Mouse (Mus musculus): ENCODE results near the gene Eipr1. TPM values are rescaled to one million over a fixed set of nuclear protein-coding genes. Genes with fewer than 3 reads are reported as not detected.

The Eipr1 gene
- polyA plus RNA-seq, 1 experiment from 2014 or later, result 22.4 TPM

- 59% methylated on average over 5 of the region's 5 CpGs for WGBS
- H3K4me1 ChIP-seq (replicated peaks; ENCODE audit: control insufficient read depth, insufficient read depth), result no peaks in the 10 kb centered on the region
- H3K36me3 ChIP-seq (ENCODE audit: control insufficient read depth, insufficient read depth, low read length), result no peaks in the 10 kb centered on the region
- DNase-seq (ENCODE audit: low spot score) (no peak), ATAC-seq (ENCODE audit: low FRiP score, low TSS enrichment) (no peak)
- TF ChIP-seq EP300 (optimal IDR thresholded peaks at IDR 0.05), result no peak
- TF ChIP-seq CTCF (IDR thresholded peaks at IDR 0.05; ENCODE audit: low read depth), result no peak
- H3K27me3 ChIP-seq (ENCODE audit: control insufficient read depth, insufficient read depth, low read length), result no peaks in the 10 kb centered on the region
- no peak overlapping the region for H3K4me2 ChIP-seq (replicated peaks; ENCODE audit: low read depth)
- H3K27ac ChIP-seq (replicated peaks), result no peak overlapping the region
- no peaks in the 10 kb centered on the region for H3K9me3 ChIP-seq (ENCODE audit: control insufficient read depth, low read length)
- H3K4me3 ChIP-seq (ENCODE audit: low read depth, low read length), result no peak overlapping the region
- no peak overlapping the region for H3K9ac ChIP-seq (ENCODE audit: low read length)
Measured at GRCm38 (mm10) chr12:28841179-28841698, 89.6 kb downstream of the Eipr1 start.

- WGBS, result 82% methylated on average over 8 of the region's 8 CpGs
- no peaks in the 10 kb centered on the region for H3K9me3 ChIP-seq (ENCODE audit: control insufficient read depth, low read length)
- no peaks in the 10 kb centered on the region for H3K27me3 ChIP-seq (ENCODE audit: control insufficient read depth, insufficient read depth, low read length)
- no peak for DNase-seq (ENCODE audit: low spot score)
- no peak for ATAC-seq (ENCODE audit: low FRiP score, low TSS enrichment)
- H3K27ac ChIP-seq (replicated peaks), result no peak overlapping the region
- no peak overlapping the region for H3K4me2 ChIP-seq (replicated peaks; ENCODE audit: low read depth)
- no peak overlapping the region for H3K9ac ChIP-seq (ENCODE audit: low read length)
- H3K36me3 ChIP-seq (ENCODE audit: control insufficient read depth, insufficient read depth, low read length), result no peaks in the 10 kb centered on the region
- no peaks in the 10 kb centered on the region for H3K4me1 ChIP-seq (replicated peaks; ENCODE audit: control insufficient read depth, insufficient read depth)
- H3K4me3 ChIP-seq (ENCODE audit: low read depth, low read length), result no peak overlapping the region
- TF ChIP-seq CTCF (IDR thresholded peaks at IDR 0.05; ENCODE audit: low read depth) (no peak), EP300 (optimal IDR thresholded peaks at IDR 0.05) (no peak)
Measured at GRCm38 (mm10) chr12:28845811-28846210, 94.2 kb downstream of the Eipr1 start.

DNA sequence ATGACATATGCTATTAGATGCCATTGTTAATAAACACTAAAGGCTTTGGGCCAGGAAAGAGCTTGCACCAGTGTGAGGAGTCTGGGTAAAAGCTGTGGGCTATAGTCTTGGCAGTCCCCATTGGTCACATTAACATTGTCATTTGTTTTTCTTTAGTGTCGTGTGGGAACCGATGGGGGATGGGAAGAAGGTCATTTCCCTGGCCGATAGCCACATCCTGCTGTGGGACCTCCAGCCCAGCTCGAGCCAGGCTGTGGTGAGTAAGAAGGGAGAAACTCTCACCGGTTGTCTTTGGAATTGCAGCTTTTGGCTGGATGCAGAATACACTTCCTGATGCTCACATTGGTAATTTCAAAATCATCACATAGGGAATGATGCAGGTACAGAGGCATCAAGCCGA lies 95.8 kb downstream of the Eipr1 start:
- Histone ChIP-seq H3K36me3 (ENCODE audit: control insufficient read depth, insufficient read depth, low read length) (no peaks in the 10 kb centered on the region), H3K4me1 (replicated peaks; ENCODE audit: control insufficient read depth, insufficient read depth) (no peaks in the 10 kb centered on the region), H3K27ac (replicated peaks) (no peak overlapping the region), H3K9ac (ENCODE audit: low read length) (no peak overlapping the region), H3K9me3 (ENCODE audit: control insufficient read depth, low read length) (no peaks in the 10 kb centered on the region), H3K27me3 (ENCODE audit: control insufficient read depth, insufficient read depth, low read length) (no peaks in the 10 kb centered on the region), H3K4me2 (replicated peaks; ENCODE audit: low read depth) (no peak overlapping the region), H3K4me3 (ENCODE audit: low read depth, low read length) (no peak overlapping the region)
- ATAC-seq (ENCODE audit: low FRiP score, low TSS enrichment) (no peak), DNase-seq (ENCODE audit: low spot score) (no peak)
- WGBS, result 68% methylated on average over 6 of the region's 6 CpGs
- TF ChIP-seq CTCF (IDR thresholded peaks at IDR 0.05; ENCODE audit: low read depth), result no peak
- no peak for TF ChIP-seq EP300 (optimal IDR thresholded peaks at IDR 0.05)

DNA sequence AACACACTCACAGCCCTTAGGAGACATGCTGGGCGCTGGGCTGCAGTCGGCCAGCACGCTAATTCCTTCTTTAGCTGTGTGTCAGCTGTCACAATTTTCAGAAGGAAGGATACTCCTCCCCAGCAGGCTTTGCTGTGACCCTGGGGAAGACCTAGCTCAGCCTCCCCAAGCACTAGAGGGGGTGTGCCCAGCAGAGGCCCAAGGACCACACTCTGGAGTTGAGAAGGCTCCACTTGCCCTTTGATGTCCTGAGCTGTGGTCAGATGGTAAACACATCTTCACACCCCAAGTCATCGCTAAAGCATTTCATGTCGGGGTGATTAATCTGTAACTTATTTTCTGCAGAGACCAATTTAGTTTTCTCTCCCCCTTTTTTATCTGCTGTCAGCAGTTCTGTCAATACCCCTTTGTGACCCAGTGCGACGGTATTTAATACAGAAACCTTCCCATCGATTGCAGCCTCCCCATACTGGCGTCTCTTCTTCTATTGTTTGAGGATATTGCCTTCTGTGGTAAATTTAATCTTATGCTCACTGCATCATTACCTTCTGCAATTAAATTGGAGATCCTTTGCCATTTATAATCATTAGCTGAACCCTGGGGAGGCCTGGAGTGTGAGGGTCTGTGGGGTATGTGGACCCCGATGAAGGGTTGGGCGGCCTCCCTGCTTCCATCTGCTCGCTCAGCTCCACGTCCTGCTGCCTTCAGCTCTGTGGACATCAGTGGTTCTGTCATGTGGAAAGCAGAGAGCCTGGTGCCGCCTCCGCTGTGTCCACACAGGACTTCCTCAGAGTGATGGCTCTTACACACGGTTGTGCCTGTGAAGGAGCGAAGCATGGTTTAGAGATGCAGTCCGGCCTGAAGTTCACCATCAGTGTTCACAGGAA lies 97.4 kb downstream of the Eipr1 start:
- WGBS, result 64% methylated on average over 18 of the region's 18 CpGs
- no peak for TF ChIP-seq CTCF (IDR thresholded peaks at IDR 0.05; ENCODE audit: low read depth)
- TF ChIP-seq EP300 (optimal IDR thresholded peaks at IDR 0.05), result no peak
- DNase-seq (ENCODE audit: low spot score) (no peak), ATAC-seq (ENCODE audit: low FRiP score, low TSS enrichment) (no peak)
- Histone ChIP-seq H3K4me1 (replicated peaks; ENCODE audit: control insufficient read depth, insufficient read depth) (no peaks in the 10 kb centered on the region), H3K36me3 (ENCODE audit: control insufficient read depth, insufficient read depth, low read length) (no peaks in the 10 kb centered on the region), H3K4me3 (ENCODE audit: low read depth, low read length) (no peak overlapping the region), H3K4me2 (replicated peaks; ENCODE audit: low read depth) (no peak overlapping the region), H3K27me3 (ENCODE audit: control insufficient read depth, insufficient read depth, low read length) (no peaks in the 10 kb centered on the region), H3K27ac (replicated peaks) (no peak overlapping the region), H3K9me3 (ENCODE audit: control insufficient read depth, low read length) (no peaks in the 10 kb centered on the region), H3K9ac (ENCODE audit: low read length) (no peak overlapping the region)

GRCm38 (mm10) chr12:28859495-28860263 lies 108.1 kb downstream of the Eipr1 start:
- no peak overlapping the region for H3K27ac ChIP-seq (replicated peaks)
- H3K36me3 ChIP-seq (ENCODE audit: control insufficient read depth, insufficient read depth, low read length), result no peaks in the 10 kb centered on the region
- H3K4me2 ChIP-seq (replicated peaks; ENCODE audit: low read depth), result no peak overlapping the region
- no peak overlapping the region for H3K9ac ChIP-seq (ENCODE audit: low read length)
- TF ChIP-seq CTCF (IDR thresholded peaks at IDR 0.05; ENCODE audit: low read depth) (no peak), EP300 (optimal IDR thresholded peaks at IDR 0.05) (no peak)
- no peaks in the 10 kb centered on the region for H3K27me3 ChIP-seq (ENCODE audit: control insufficient read depth, insufficient read depth, low read length)
- 75% methylated on average over 11 of the region's 11 CpGs for WGBS
- DNase-seq (ENCODE audit: low spot score), result no peak
- ATAC-seq (ENCODE audit: low FRiP score, low TSS enrichment), result no peak
- H3K9me3 ChIP-seq (ENCODE audit: control insufficient read depth, low read length), result no peaks in the 10 kb centered on the region
- no peaks in the 10 kb centered on the region for H3K4me1 ChIP-seq (replicated peaks; ENCODE audit: control insufficient read depth, insufficient read depth)
- no peak overlapping the region for H3K4me3 ChIP-seq (ENCODE audit: low read depth, low read length)

DNA sequence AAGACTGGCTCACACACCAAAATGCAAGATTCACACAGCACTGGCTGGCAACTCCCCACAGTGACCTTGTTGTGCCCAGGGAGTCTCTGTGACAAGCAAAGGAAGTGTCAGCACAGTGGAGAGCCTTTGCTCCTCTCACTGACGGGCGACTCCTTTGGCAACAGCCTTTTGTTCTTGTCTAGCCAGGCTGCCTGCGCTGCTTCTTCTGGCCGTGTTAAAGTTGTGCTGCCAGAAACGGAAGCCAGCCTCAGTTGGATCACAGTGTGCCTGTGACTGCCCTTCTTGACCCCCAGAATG lies 108.6 kb downstream of the Eipr1 start:
- H3K4me2 ChIP-seq (replicated peaks; ENCODE audit: low read depth), result no peak overlapping the region
- no peak for DNase-seq (ENCODE audit: low spot score)
- no peak for ATAC-seq (ENCODE audit: low FRiP score, low TSS enrichment)
- H3K4me1 ChIP-seq (replicated peaks; ENCODE audit: control insufficient read depth, insufficient read depth), result no peaks in the 10 kb centered on the region
- H3K27ac ChIP-seq (replicated peaks), result no peak overlapping the region
- no peak for TF ChIP-seq CTCF (IDR thresholded peaks at IDR 0.05; ENCODE audit: low read depth)
- no peak for TF ChIP-seq EP300 (optimal IDR thresholded peaks at IDR 0.05)
- no peak overlapping the region for H3K4me3 ChIP-seq (ENCODE audit: low read depth, low read length)
- no peaks in the 10 kb centered on the region for H3K36me3 ChIP-seq (ENCODE audit: control insufficient read depth, insufficient read depth, low read length)
- H3K9ac ChIP-seq (ENCODE audit: low read length), result no peak overlapping the region
- WGBS, result 72% methylated on average over 5 of the region's 5 CpGs
- no peaks in the 10 kb centered on the region for H3K27me3 ChIP-seq (ENCODE audit: control insufficient read depth, insufficient read depth, low read length)
- H3K9me3 ChIP-seq (ENCODE audit: control insufficient read depth, low read length), result no peaks in the 10 kb centered on the region
